Mouse (Mus musculus): ENCODE data around the gene Bdh2. TPM values are rescaled to one million over a fixed set of nuclear protein-coding genes. Genes with fewer than 3 reads are reported as not detected.

The Bdh2 gene
- total and polyA plus RNA-seq, 2 experiments from 2014 or later, result 2.0 to 6.4 TPM

GRCm38 (mm10) chr3:135288138-135288750 is 7.2 kb downstream of the Bdh2 start:
- H3K4me1 ChIP-seq (ENCODE audit: insufficient read depth, low read length), result no peaks in the 10 kb centered on the region
- no peaks in the 10 kb centered on the region for H3K36me3 ChIP-seq (ENCODE audit: insufficient read depth, low read length)
- H3K9me3 ChIP-seq (ENCODE audit: low read length), result no peaks in the 10 kb centered on the region
- no peak overlapping the region for H3K27ac ChIP-seq (ENCODE audit: low read depth, low read length)
- H3K9ac ChIP-seq (replicated peaks; ENCODE audit: low read length, poor library complexity, severe bottlenecking), result no peak overlapping the region
- no peaks in the 10 kb centered on the region for H3K27me3 ChIP-seq (ENCODE audit: insufficient read depth, low read length)
- ATAC-seq (ENCODE audit: low FRiP score), result no peak
- TF ChIP-seq CTCF (IDR thresholded peaks at IDR 0.05), result no peak
- no peak for DNase-seq (ENCODE audit: low spot score)
- no peak overlapping the region for H3K4me2 ChIP-seq (ENCODE audit: low read depth, low read length, poor library complexity, severe bottlenecking)
- no peak overlapping the region for H3K4me3 ChIP-seq (ENCODE audit: low read depth, low read length)
- 91% methylated on average over 8 of the region's 8 CpGs for WGBS

GRCm38 (mm10) chr3:135289148-135289547 is 8.1 kb downstream of the Bdh2 start:
- Histone ChIP-seq H3K27ac (ENCODE audit: low read depth, low read length) (no peak overlapping the region), H3K4me2 (ENCODE audit: low read depth, low read length, poor library complexity, severe bottlenecking) (no peak overlapping the region), H3K9ac (replicated peaks; ENCODE audit: low read length, poor library complexity, severe bottlenecking) (no peak overlapping the region), H3K36me3 (ENCODE audit: insufficient read depth, low read length) (no peaks in the 10 kb centered on the region), H3K9me3 (ENCODE audit: low read length) (no peaks in the 10 kb centered on the region), H3K4me3 (ENCODE audit: low read depth, low read length) (no peak overlapping the region), H3K27me3 (ENCODE audit: insufficient read depth, low read length) (no peaks in the 10 kb centered on the region), H3K4me1 (ENCODE audit: insufficient read depth, low read length) (no peaks in the 10 kb centered on the region)
- TF ChIP-seq CTCF (IDR thresholded peaks at IDR 0.05), result no peak
- no peak for ATAC-seq (ENCODE audit: low FRiP score)
- 94% methylated on average over 1 of the region's 1 CpGs for WGBS
- DNase-seq (ENCODE audit: low spot score), result no peak

- Histone ChIP-seq H3K36me3 (ENCODE audit: insufficient read depth, low read length) (no peaks in the 10 kb centered on the region), H3K4me1 (ENCODE audit: insufficient read depth, low read length) (no peaks in the 10 kb centered on the region), H3K27ac (ENCODE audit: low read depth, low read length) (no peak overlapping the region), H3K4me2 (ENCODE audit: low read depth, low read length, poor library complexity, severe bottlenecking) (no peak overlapping the region), H3K9ac (replicated peaks; ENCODE audit: low read length, poor library complexity, severe bottlenecking) (no peak overlapping the region), H3K9me3 (ENCODE audit: low read length) (no peaks in the 10 kb centered on the region), H3K4me3 (ENCODE audit: low read depth, low read length) (no peak overlapping the region), H3K27me3 (ENCODE audit: insufficient read depth, low read length) (no peaks in the 10 kb centered on the region)
- peak; percentile 96 for TF ChIP-seq CTCF (IDR thresholded peaks at IDR 0.05)
- ATAC-seq (ENCODE audit: low FRiP score), result peak; percentile 71
- 98% methylated on average over 6 of the region's 7 CpGs for WGBS
- DNase-seq (ENCODE audit: low spot score), result peak; percentile 89
Observed at GRCm38 (mm10) chr3:135290249-135290894, 9.4 kb downstream of the Bdh2 start.

- no peak overlapping the region for H3K4me2 ChIP-seq (ENCODE audit: low read depth, low read length, poor library complexity, severe bottlenecking)
Observed at GRCm38 (mm10) chr3:135293703-135294102, 12.7 kb downstream of the Bdh2 start.

GRCm38 (mm10) chr3:135295559-135295958 is 14.5 kb downstream of the Bdh2 start:
- no peak overlapping the region for H3K27ac ChIP-seq (ENCODE audit: low read depth, low read length)
- WGBS, result 68% methylated on average over 1 of the region's 1 CpGs
- H3K36me3 ChIP-seq (ENCODE audit: insufficient read depth, low read length), result no peaks in the 10 kb centered on the region
- H3K9ac ChIP-seq (replicated peaks; ENCODE audit: low read length, poor library complexity, severe bottlenecking), result no peak overlapping the region
- DNase-seq (ENCODE audit: low spot score) (no peak), ATAC-seq (ENCODE audit: low FRiP score) (no peak)
- no peak for TF ChIP-seq CTCF (IDR thresholded peaks at IDR 0.05)
- no peaks in the 10 kb centered on the region for H3K9me3 ChIP-seq (ENCODE audit: low read length)
- H3K4me3 ChIP-seq (ENCODE audit: low read depth, low read length), result no peak overlapping the region
- no peak overlapping the region for H3K4me2 ChIP-seq (ENCODE audit: low read depth, low read length, poor library complexity, severe bottlenecking)
- H3K27me3 ChIP-seq (ENCODE audit: insufficient read depth, low read length), result no peaks in the 10 kb centered on the region
- no peaks in the 10 kb centered on the region for H3K4me1 ChIP-seq (ENCODE audit: insufficient read depth, low read length)

More at GRCm38 (mm10) chr3:135293703-135294102, 12.7 kb downstream of the Bdh2 start:
- no peak for TF ChIP-seq CTCF (IDR thresholded peaks at IDR 0.05)
- H3K4me1 ChIP-seq (ENCODE audit: insufficient read depth, low read length), result no peaks in the 10 kb centered on the region
- 37% methylated on average over 7 of the region's 7 CpGs for whole genome bisulfite sequencing
- no peak overlapping the region for H3K4me3 ChIP-seq (ENCODE audit: low read depth, low read length)
- H3K27me3 ChIP-seq (ENCODE audit: insufficient read depth, low read length), result no peaks in the 10 kb centered on the region
- DNase-seq (ENCODE audit: low spot score) (no peak), ATAC-seq (ENCODE audit: low FRiP score) (no peak)
- no peak overlapping the region for H3K9ac ChIP-seq (replicated peaks; ENCODE audit: low read length, poor library complexity, severe bottlenecking)
- H3K9me3 ChIP-seq (ENCODE audit: low read length), result no peaks in the 10 kb centered on the region
- no peaks in the 10 kb centered on the region for H3K36me3 ChIP-seq (ENCODE audit: insufficient read depth, low read length)
- no peak overlapping the region for H3K27ac ChIP-seq (ENCODE audit: low read depth, low read length)

GRCm38 (mm10) chr3:135298560-135298959 is 17.5 kb downstream of the Bdh2 start:
- TF ChIP-seq CTCF (IDR thresholded peaks at IDR 0.05), result no peak
- Histone ChIP-seq H3K27ac (ENCODE audit: low read depth, low read length) (no peak overlapping the region), H3K4me1 (ENCODE audit: insufficient read depth, low read length) (no peaks in the 10 kb centered on the region), H3K9me3 (ENCODE audit: low read length) (no peaks in the 10 kb centered on the region), H3K36me3 (ENCODE audit: insufficient read depth, low read length) (no peaks in the 10 kb centered on the region), H3K27me3 (ENCODE audit: insufficient read depth, low read length) (no peaks in the 10 kb centered on the region), H3K4me3 (ENCODE audit: low read depth, low read length) (no peak overlapping the region), H3K4me2 (ENCODE audit: low read depth, low read length, poor library complexity, severe bottlenecking) (no peak overlapping the region), H3K9ac (replicated peaks; ENCODE audit: low read length, poor library complexity, severe bottlenecking) (no peak overlapping the region)
- 92% methylated on average over 3 of the region's 3 CpGs for WGBS
- DNase-seq (ENCODE audit: low spot score) (no peak), ATAC-seq (ENCODE audit: low FRiP score) (no peak)
